Mouse (Mus musculus) ovary, adult 18-20 months (tissue): ENCODE results near the gene Spint1.

Experiments used
- DNase-seq: peaks from one replicate; pipeline ENCODE4 v3.0.0; 2022; ENCODE audit warnings: low spot score, mixed read lengths

Spint1 gene

GRCm38 (mm10) chr2:119245246-119245645 is 8.1 kb downstream of the Spint1 start:
- DNase-seq: no peak

GRCm38 (mm10) chr2:119247904-119248303 is 10.7 kb downstream of the Spint1 start:
- DNase-seq: no peak

- no peak for DNase-seq
Measured at GRCm38 (mm10) chr2:119249592-119250061, 12.5 kb downstream of the Spint1 start.

GRCm38 (mm10) chr2:119250377-119250776 is 13.2 kb downstream of the Spint1 start:
- DNase-seq: no peak

- peak; percentile 48 for DNase-seq
Measured at GRCm38 (mm10) chr2:119250826-119251478, 13.8 kb downstream of the Spint1 start.

- DNase-seq: no peak
Measured at GRCm38 (mm10) chr2:119254976-119255375, 17.8 kb downstream of the Spint1 start.

GRCm38 (mm10) chr2:119260518-119260917 is 23.4 kb downstream of the Spint1 start:
- DNase-seq: no peak

GRCm38 (mm10) chr2:119261326-119261725 is 24.2 kb downstream of the Spint1 start:
- DNase-seq: no peak

- DNase-seq: peak; percentile 74
Measured at GRCm38 (mm10) chr2:119262978-119263377, 25.8 kb downstream of the Spint1 start.

- DNase-seq: no peak
Measured at GRCm38 (mm10) chr2:119263813-119264212, 26.7 kb downstream of the Spint1 start.

GRCm38 (mm10) chr2:119270286-119270642 is 33.1 kb downstream of the Spint1 start:
- DNase-seq: no peak

- DNase-seq: peak; percentile 58
Measured at GRCm38 (mm10) chr2:119270643-119271331, 33.6 kb downstream of the Spint1 start, which contains the start of gene Rhov. Gene Rhov, minus strand, starts transcription at chr2:119271272.

GRCm38 (mm10) chr2:119274126-119274525 is 37.0 kb downstream of the Spint1 start:
- DNase-seq: no peak

- DNase-seq: no peak
Measured at GRCm38 (mm10) chr2:119276926-119277325, 39.8 kb downstream of the Spint1 start.

GRCm38 (mm10) chr2:119277810-119278209 is 40.6 kb downstream of the Spint1 start:
- DNase-seq: no peak

GRCm38 (mm10) chr2:119281899-119282565 is 44.9 kb downstream of the Spint1 start:
- no peak for DNase-seq

GRCm38 (mm10) chr2:119287372-119287771 is 50.2 kb downstream of the Spint1 start:
- no peak for DNase-seq

- peak; percentile 92 for DNase-seq
Measured at GRCm38 (mm10) chr2:119288270-119288882, 51.2 kb downstream of the Spint1 start, which contains the start of gene Vps18. Gene Vps18, plus strand, starts transcription at chr2:119288740.

GRCm38 (mm10) chr2:119289014-119289416 is 51.9 kb downstream of the Spint1 start:
- DNase-seq: no peak

GRCm38 (mm10) chr2:119292281-119292680 is 55.1 kb downstream of the Spint1 start:
- DNase-seq: no peak

GRCm38 (mm10) chr2:119292852-119293251 is 55.7 kb downstream of the Spint1 start:
- no peak for DNase-seq

- no peak for DNase-seq
Measured at GRCm38 (mm10) chr2:119293311-119293710, 56.1 kb downstream of the Spint1 start.
